Mouse (Mus musculus): Measurements from ENCODE around the gene Lgals3.
"Not testable (repeated sequence)": the region's sequence is repeated elsewhere in the genome, so short reads cannot be mapped to it uniquely, and the experiment has no call there.

Lgals3 gene
- long read RNA-seq, experiment 1, transcript Lgals3-201 (6 exons, 1,419 nt), result minor isoform, 64 of 139 reads
- long read RNA-seq, experiment 1, transcript Lgals3-204 (6 exons, 1,298 nt), result major isoform, 67 of 139 reads
- long read RNA-seq, experiment 1, partial matches to known transcripts, result 6 of 139 reads
- long read RNA-seq, experiment 1, other reads (novel, unspliced or antisense), result 2 of 139 reads
- long read RNA-seq, experiment 2, transcript Lgals3-204 (6 exons, 1,298 nt), result major isoform, 61 of 113 reads
- long read RNA-seq, experiment 2, transcript Lgals3-201 (6 exons, 1,419 nt), result minor isoform, 42 of 113 reads
- long read RNA-seq, experiment 2, partial matches to known transcripts, result 5 of 113 reads
- long read RNA-seq, experiment 2, other reads (novel, unspliced or antisense), result 5 of 113 reads

DNA sequence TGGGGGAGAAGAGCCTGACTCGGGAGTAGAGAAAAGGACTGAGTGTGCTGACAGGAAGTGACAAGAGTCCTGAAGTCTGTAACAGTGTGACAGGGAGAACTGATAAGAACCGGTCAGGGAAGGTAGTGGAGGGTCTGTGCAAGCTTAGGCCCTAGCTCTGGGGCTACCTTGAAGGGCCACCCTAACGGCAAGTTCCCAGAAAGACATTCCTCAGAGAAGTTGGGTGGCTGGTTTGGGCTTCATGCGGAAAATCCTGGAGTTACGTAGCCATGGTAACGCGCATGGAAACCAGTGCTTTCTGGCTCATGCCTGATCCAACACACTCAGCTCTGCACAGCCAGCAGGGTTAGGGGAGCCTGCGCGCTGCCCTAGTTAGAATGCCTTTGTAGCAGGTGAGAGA is at the start of gene Lgals3:
TSS of gene Lgals3 (plus strand) at position 291 of the 400 bp plus-strand sequence.
- intact Hi-C loops (cut with DNase I), result no loop called here

DNA sequence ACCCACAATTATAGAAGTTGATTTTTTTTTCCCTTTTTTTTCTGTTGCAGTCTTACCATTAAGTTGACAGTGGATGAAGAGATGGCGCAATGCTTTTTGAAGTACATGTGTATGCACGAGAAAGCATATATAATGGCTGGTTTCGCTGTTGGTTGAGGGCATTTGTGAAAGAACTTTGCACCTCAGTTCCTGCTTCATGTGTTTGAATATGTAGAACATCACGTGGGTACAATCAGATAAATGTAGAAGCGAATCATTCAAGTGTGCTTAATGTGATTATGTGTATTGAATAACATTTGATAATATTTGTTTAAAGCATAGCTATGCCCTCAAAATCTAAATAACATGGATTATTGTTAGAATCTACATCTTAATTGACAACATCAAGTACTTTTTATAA is 48.2 kb upstream of the Lgals3 start:
- intact Hi-C loops (cut with DNase I), result no loop called here

DNA sequence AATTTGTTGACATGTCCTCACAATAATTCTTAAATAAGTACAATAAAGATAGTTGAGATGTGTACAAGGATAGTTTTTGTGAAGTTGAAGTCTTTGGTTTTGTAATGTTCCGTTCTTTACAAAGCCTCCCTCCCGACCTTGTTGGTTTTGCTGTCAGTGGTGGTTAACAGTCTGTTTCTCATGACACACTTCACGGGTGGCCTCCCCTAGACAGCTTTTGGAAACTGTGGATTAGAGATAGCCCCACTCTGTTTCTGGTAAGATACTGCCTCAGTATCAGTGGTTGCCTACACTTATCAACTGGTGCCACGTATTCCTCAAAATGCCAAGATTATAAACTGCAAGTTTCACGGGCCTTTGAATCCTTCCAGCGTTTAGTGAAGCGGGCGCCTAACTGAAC is 46.0 kb upstream of the Lgals3 start:
- intact Hi-C loops (cut with DNase I), result not testable (repeated sequence)

DNA sequence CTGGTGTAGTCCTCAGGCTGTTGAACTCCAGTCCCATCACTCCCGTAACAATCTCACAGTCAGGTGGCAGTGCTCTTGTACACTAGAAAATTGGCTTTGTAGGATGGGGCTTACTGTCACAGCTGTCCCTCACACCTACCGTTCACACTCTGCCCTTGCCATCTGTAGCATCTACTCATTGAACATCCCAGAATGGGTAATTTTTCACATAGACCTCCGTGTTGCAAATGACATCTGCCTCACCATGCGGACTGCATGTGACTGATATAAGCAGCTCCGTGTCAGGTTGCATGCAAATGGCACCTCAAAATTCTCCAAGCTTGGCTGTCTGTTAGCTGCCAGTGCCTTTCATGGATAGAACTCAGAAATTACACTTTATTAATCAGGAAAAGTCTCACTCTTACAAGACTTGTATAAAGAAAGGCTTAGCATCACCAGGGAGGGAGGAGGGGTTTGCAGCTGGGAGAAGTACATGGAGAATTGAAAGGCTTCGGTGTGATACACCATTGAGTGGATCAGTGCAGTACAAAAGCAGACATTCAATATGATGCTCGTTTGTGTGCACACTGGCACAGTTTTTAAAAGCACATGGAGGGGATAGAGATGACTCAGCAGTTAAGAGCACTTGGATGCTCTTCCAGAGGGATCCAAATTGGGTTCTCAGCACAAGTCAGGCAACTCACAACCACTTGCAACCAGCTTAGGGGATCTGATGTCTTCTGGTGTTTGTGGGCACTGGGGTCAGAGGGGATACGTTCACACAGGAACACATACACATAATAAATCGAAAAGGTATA is 41.4 kb upstream of the Lgals3 start:
- intact Hi-C loops (cut with DNase I), result no loop called here

DNA sequence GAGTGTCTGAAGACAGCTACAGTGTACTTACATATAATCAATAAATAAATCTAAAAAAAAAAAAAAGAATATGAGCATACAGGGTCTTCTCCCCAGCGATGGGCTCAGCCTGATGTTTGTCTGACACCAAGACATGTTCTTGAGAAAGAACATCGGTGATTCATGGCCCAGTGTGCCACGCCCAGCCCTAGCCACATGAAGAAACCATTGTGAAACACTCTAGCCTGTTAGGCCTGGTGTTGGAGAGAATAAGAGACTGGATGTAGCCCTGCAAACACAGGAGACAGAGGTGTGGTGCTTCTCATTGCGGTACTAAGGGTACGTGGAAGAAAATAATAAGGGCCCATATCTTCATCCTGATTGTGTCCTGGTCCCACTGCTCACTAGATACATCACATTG is 40.2 kb upstream of the Lgals3 start:
- intact Hi-C loops (cut with DNase I), result no loop called here

DNA sequence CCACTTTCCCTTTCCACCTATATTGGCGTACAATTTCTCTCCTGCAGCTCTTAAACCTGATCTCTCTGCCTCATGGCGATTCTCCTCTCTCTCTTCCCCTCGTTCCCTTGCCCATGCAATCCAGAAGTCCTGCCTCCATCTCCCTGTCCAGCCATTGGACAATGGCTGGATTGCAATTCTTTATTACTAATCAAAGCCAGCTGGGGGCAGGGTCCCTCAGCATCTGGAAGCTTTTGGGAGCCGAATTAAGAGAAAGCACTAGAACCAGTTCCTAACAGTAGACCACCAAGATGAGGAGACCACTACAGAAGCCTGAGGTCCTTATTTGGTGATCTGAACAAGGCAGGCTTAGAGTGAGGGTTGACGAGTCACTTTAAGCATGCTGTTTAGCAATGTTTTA is 35.6 kb upstream of the Lgals3 start:
- intact Hi-C loops (cut with DNase I), result loop anchor here (10.0 kb wide), 1 partner anchor 203 kb away; no protein-coding TSS in a partner anchor

DNA sequence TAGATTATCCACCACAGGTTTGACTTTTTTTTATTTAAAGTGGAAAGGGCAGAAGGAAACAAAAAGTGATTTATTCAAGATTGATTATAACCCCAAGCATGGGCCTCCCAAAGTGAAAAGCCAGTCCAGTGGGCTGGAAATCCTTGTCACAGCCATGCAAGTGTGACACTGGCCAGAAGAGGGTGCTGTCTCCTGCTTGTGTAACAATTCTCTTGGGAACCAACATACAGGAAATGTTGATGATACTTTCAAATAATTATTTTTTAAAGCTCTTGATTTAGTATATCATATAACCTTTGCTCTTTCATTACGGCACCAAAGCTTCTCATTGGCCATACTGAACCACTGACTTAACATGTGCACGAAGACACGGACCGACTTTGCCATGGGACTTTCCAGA is 32.7 kb upstream of the Lgals3 start:
- intact Hi-C loops (cut with DNase I), result loop anchor here (1.0 to 10.0 kb wide), 2 partner anchors 61 to 200 kb away; no protein-coding TSS in a partner anchor

DNA sequence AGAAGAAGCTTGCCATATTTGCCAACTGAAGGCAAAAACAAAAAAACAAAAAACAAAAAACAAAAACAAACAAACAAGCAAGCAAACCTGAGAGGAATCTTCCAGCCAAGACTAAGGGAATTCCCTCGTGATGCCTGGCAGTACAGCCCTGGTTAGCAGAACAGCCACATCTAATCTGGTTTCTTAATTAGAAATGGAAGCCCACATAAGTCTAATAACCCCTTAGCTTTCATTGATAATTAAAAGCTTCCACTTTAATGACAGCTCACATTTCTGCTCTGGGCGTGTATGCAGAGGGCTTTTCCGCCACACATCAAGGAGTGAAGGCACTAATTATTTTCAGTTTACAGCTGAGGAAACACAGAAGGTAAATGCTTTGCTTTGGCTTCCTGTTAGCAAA is 32.3 kb upstream of the Lgals3 start:
- intact Hi-C loops (cut with DNase I), result loop anchor here (10.0 kb wide), 1 partner anchor 200 kb away; no protein-coding TSS in a partner anchor

DNA sequence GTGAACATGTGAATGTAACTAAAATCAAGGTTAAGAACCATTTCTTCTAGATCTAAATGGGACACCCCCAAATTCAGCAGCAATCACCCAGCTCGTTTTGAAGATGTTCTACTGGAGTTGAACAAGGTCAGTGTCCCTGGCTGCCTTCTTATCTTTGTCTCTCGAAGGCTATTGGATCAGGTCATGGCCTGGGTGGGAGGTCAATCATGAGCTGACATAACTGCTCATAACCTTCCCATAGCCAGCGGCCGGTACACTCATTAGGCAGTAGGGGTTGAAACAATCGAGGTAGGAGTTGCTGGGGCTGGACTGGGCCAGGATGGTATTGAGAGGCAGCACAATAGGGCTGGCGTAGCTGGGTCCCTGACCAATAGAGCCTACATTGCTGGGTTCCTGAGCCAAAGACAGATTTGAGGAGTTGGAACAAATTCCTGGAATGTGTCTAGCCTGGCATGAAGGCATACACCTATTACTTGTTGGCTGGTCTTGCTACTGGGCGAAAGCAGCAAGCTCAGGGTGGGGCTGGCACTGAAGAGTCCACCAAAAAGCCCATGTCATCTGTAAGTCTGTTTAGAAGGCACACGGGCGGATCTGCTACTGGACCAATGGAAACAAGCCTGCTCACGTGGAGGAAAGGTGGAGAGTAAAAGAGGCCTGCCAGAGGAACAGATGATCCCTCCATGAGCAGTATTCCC is 27.2 kb upstream of the Lgals3 start:
- intact Hi-C loops (cut with DNase I), result no loop called here

DNA sequence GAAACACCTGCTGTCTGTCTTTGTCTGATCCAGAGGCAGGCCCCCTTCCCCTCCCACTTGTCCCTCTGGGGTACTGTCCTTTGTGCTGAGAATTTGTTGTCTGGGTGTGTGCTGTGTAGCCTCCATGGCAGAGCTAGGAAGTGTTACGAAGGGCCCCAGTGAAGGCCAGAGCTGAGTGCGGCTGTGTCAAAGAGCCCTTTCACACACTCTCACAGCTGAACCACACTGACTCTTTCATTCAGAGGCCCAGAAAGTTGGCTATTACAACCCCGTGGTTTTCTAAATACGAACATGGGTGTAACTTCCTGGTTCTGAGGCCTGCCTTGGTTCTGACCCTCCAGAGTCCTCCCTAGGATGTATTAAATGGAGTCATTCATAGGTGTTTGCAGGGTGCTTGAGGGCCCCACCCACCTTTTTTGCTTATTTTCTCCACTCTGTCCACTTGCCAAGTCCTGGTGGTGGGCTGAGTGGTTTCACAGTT is 25.7 kb upstream of the Lgals3 start:
- intact Hi-C loops (cut with DNase I), result no loop called here

DNA sequence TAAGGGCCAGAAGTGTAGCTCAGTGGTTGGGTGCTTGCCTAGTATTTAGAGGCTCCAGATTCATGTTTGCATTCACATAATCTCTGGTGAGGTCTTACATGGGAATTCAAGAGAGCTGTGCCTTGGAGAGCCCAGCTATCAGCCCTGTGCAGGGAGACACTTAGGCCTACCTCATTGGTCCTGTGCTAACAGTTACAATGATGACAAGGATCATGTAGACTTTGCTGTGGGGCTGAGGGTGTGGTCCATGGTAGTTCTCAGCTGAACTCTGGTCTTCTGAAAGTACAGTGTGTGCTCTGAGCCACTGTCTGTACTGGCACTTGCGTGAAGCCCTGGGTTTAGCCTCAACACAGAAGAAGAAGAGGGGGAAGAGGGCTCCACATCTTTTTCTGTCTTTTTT is 20.8 kb upstream of the Lgals3 start:
- intact Hi-C loops (cut with DNase I), result no loop called here

DNA sequence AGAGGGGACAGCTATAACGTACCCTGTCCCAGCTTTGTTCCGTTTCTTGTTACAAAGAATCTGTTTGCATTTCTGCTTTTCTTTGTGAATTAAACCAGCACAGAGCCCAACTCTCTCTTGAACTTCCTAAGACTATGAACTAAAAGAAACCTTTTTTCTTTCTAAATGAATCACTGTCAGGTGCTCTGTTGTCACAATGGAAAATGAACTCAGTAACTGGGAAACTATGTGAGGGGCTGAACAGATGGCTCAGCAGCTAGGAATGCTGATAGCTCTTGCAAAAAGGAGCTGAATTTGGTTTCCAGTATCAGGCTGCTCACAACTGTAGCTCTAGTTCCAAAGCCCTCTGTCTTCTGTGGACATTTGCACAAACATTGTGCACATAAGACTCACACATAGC is 16.6 kb upstream of the Lgals3 start:
- intact Hi-C loops (cut with DNase I), result no loop called here

DNA sequence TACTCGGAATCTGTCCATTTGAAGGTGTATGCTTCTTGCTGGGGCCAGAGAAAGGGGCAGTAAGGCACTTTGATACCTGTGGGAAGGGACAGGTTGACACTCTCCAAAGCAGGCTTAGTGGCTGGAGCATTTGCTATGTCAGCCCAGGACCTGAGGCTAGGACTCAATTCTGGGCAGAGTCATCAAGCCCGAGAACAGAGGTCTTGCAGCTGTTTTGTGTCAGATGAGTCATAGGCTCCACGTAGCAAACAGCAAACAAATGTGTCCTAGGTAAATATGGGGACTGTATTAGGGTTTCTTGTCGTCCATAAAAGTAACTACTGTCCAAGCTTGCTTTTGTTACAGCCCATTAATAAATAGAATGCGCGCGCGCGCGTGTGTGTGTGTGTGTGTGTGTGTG is 15.3 kb upstream of the Lgals3 start:
- intact Hi-C loops (cut with DNase I), result no loop called here

DNA sequence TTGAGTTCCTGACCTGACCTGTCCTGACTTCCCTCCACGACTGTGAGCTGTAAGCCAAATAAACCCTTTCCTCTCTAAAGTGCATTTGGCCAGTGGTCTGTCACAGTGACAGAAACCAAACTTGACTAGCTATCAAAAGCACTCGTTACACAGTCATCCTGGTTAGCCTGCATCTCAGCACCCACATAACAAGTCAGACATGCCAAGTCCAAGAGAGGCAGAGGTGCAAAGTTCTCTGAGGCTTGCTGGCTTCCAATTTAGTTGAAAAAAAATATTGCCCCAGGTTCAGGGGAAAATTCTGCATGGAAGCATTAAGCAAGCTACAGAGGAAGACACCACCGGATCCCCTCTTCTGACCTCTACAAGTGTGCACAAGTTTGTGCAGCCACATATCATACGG is 14.3 kb upstream of the Lgals3 start:
- intact Hi-C loops (cut with DNase I), result no loop called here

DNA sequence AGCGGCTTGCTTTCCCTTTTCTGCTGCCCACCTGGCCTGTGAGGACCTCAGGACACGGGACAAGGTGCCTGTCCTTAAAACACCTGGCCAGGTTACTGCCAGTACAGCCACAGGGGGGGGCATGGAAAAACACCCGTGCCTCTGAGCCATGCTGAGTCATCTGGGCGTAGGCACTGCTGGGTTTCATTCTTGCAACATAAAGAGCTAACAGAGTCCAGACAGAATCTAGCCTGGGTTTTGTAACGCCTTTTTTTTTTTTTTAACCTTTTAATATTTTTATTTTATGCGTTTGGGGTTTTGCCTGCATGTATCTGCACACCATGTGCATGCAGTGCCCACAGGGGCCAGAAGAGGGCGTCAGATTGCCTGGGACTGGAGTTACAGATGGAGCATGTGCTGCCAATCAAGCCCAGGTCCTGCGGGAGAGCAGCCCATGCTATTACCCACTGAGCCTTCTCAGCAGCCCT is 13.4 kb upstream of the Lgals3 start:
- intact Hi-C loops (cut with DNase I), result no loop called here

DNA sequence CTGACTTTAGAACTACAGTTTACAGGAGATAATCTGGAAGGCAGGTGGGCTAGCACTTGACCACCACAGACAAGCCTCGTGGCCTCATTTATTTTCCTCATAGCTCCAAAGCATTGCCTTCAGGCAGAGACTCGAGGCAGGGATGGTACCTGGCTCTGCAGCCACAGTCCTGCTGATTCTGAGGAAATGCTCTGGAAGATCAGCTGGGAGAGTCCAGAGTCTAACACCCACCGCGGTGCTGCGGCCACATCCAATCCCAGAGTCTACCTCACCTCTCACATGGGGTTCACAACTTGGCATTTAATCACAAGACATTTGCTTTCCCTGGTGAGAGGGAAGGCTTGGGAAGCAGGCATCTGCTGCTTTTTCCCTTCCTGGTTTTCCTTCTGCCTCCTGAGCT is 12.6 kb upstream of the Lgals3 start:
- intact Hi-C loops (cut with DNase I), result no loop called here

DNA sequence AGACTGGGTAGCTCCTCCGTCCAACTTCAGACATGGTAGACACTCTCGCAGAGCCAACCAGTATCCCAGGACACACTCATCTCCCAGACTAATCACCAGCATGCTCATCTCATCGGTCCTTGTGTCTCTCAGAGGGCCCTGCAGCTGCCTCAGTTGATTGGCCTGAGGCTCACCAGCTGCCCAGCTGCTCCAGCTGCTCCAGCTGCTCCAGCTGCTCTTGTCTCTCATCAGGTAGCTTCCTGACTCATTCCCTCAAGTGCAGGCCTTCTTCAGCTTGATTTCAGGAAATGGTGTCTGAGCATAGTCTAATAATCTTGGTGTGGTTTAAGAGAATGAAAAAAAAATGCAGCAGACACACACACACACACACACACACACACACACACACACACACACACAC is 10.9 kb upstream of the Lgals3 start:
- intact Hi-C loops (cut with DNase I), result no loop called here

DNA sequence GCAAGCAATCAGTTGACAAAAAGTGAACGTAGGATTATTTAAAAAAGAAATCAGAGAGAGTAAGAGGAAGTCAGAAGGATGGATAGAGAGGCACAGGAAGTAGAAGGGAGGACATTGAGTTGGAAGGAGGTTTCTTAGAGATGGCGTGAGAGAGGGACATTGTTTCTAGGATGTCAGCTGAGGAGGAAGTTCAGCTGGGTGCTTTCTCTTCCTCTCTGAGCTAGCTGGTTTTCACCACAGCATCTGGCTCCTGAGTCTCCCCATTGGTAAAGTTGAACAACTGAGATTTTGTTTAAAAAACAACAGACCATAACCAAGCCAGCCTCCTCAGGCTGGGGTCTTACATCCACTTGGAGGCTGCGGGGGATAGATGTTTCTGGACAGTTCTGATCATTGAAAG is 7.9 kb upstream of the Lgals3 start:
- intact Hi-C loops (cut with DNase I), result no loop called here

DNA sequence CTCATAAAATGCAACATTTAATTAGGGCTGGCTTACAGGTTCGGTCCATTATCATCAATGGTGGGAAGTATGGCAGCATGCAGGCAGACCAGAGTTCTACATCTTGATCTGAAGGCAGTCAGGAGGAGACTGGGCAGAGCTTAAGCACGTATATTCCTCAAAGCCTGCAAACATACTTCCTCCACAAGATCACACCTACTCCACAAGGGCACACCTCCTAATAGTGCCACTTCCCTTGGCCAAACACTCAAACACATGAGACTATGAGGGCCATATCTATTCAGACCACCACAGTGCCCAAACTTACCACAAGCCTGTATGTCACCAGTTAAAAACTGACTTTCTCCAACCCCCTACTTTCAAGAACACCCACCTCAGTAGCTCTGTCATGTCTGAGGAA is 6.1 kb upstream of the Lgals3 start:
- intact Hi-C loops (cut with DNase I), result no loop called here

DNA sequence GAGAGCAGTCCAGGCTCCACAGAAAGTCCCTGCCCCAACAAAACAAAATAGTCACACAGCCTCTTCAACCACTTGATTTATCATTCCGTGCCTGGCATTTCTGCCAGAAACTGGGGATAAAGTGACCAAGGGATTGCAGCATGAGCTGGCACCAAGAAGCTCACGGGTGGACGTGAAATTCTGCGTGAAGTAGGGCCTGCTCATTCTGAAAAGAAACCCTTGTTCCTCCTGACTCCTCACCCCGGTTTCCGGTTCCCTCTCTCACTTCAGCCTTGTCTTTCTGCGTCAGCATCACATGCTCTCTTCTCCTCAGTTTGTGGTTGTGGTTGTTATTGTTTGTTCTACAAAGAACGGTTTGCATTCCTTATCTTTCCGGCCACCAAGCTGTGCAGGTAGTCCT is 5.7 kb upstream of the Lgals3 start:
- intact Hi-C loops (cut with DNase I), result no loop called here

DNA sequence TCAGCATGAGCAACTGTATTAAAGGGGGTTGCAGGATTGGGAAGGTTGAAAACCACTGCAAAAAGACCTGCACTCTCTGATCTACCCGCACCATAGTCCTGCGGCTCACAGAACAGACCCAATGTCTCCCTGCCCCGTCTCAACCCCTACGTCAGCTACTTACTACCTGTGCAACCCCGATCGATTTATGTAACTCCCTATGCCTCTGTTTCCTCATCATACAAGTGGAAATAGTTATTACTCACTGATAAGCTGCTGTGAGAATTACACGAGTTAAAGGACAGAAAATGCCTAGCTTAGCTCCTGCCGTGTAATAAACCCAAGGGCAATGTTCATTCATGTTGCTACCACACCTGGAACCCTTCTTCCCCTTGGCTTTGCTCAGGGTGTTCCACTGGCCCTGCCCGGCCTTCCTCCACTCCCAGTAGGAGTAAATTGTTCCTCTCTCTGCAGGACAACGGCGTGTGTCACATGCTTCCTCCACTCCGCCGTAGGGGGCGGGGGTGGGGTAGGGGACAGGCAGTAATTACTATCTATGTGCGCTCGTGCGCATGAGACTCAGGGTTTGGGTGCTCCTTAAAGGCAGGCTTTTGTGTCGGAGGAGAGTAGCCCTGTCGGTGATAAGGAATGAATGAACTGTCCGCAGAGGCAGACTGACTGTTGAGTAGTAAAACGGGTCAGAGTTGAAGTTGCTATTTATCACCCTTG is 2.7 kb upstream of the Lgals3 start:
- intact Hi-C loops (cut with DNase I), result no loop called here
